Mouse (Mus musculus) myocyte (in vitro differentiated cells): ENCODE measurements around the gene Cd86.

Experiments used
- CEBPB ChIP-seq: IDR thresholded peaks from 2 replicates; pipeline ENCODE4 v1.6.1; 2011; ENCODE audit warnings: mild to moderate bottlenecking, moderate library complexity; ENCODE audit not compliant: poor library complexity, insufficient read depth, severe bottlenecking
- E2F4 ChIP-seq: IDR thresholded peaks from one replicate; pipeline ENCODE4 v1.6.1; 2011; ENCODE audit warnings: mild to moderate bottlenecking, control low read depth, moderate library complexity; ENCODE audit not compliant: insufficient read depth
- MAX ChIP-seq: IDR thresholded peaks from one replicate; pipeline ENCODE4 v1.6.1; 2011; ENCODE audit warnings: low read depth, mild to moderate bottlenecking, control low read depth
- MYOD1 ChIP-seq, 3 experiments: IDR thresholded peaks; one replicate each; pipeline ENCODE4 v1.6.1; 2011; ENCODE audit warnings: control low read depth in 2 of 3, low read depth in 2 of 3, mild to moderate bottlenecking in 2 of 3, moderate library complexity in 1 of 3; ENCODE audit not compliant: insufficient read length in 2 of 3, control insufficient read depth in 1 of 3
- MYOG ChIP-seq, 3 experiments: IDR thresholded peaks; one replicate each; pipeline ENCODE4 v1.6.1; 2011; ENCODE audit warnings: control low read depth in 2 of 3, low read depth in 2 of 3, mild to moderate bottlenecking in 2 of 3; ENCODE audit not compliant: insufficient read length in 2 of 3, control insufficient read depth in 1 of 3, insufficient read depth in 1 of 3
- POLR2A ChIP-seq: IDR thresholded peaks from one replicate; pipeline ENCODE4 v1.6.1; 2011; ENCODE audit warnings: low read depth, mild to moderate bottlenecking, control low read depth, moderate library complexity; ENCODE audit not compliant: insufficient read length
- POLR2AphosphoS2 ChIP-seq: IDR thresholded peaks from one replicate; pipeline ENCODE4 v1.6.1; 2011; ENCODE audit warnings: low read depth, control low read depth; ENCODE audit not compliant: insufficient read length
- REST ChIP-seq: IDR thresholded peaks from one replicate; pipeline ENCODE4 v1.6.1; 2011; ENCODE audit warnings: mild to moderate bottlenecking, control low read depth, moderate library complexity; ENCODE audit not compliant: insufficient read depth, insufficient read length
- SRF ChIP-seq: IDR thresholded peaks from one replicate; pipeline ENCODE4 v1.6.1; 2011; ENCODE audit warnings: low read depth; ENCODE audit not compliant: control insufficient read depth, insufficient read length
- TCF12 ChIP-seq: IDR thresholded peaks from one replicate; pipeline ENCODE4 v1.6.1; 2011; ENCODE audit warnings: mild to moderate bottlenecking, control low read depth; ENCODE audit not compliant: poor library complexity, insufficient read depth, severe bottlenecking
- TCF3 ChIP-seq: IDR thresholded peaks from one replicate; pipeline ENCODE4 v1.6.1; 2011; ENCODE audit warnings: low read depth, control low read depth; ENCODE audit not compliant: insufficient read length
- USF1 ChIP-seq: IDR thresholded peaks from one replicate; pipeline ENCODE4 v1.6.1; 2011; ENCODE audit warnings: low read depth, mild to moderate bottlenecking, control low read depth, moderate library complexity

GRCm38 (mm10) chr16:36598265-36598664 lies 67.6 kb downstream of the Cd86 start:
- TF ChIP-seq POLR2AphosphoS2 (no peak), MAX (no peak), REST (no peak), USF1 (no peak), MYOD1 (IDR thresholded peaks at IDR 0.05; ENCODE audit: control insufficient read depth in 1 of 3, insufficient read length in 2 of 3, low read depth in 2 of 3) (no peak), POLR2A (no peak), TCF3 (no peak), MYOG (IDR thresholded peaks at IDR 0.05; ENCODE audit: control insufficient read depth in 1 of 3, insufficient read depth in 1 of 3, insufficient read length in 2 of 3, low read depth in 2 of 3) (no peak), CEBPB (no peak), E2F4 (no peak), TCF12 (no peak), SRF (no peak)
